Comparison of ENCODE assay signal across 11 mouse cellular contexts in the genomic region with DNA sequence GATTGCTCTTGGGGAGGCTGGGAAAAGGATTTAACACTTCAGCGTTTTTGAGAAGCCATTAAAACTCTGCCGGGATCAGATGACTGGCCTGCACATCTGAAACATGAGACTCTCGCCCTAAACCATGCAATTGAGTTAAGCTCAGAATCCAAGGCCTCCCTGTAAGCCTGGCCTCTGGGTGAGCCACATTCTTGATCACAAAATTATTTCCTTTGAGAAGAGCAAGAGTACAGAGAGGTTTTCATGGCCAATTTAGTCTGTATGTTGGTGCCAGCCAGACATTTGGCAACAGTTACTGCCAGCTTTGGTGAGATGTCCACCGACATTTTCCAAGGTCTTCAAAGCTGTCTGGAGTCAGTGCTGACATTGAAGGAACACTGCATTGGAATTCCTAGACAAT. TPM values are rescaled to one million over a fixed set of nuclear protein-coding genes. Genes with fewer than 3 reads are reported as not detected.
DNase-seq lines count a peak whose midpoint lies in the region; ATAC-seq lines count a peak whose summit lies in the region.
"Had no signal": no experiment of that assay in that cellular context is flagged by ENCODE, and none has a peak within 500 bp of the region (broad histone marks: within the 10 kb centered on the region; RNA-seq: fewer than 3 reads in every experiment).

No protein-coding gene starts in this region.

- H3K9ac ChIP-seq in embryonic facial prominence, embryonic 15.5 days, result no peak overlapping the region
- H3K9ac ChIP-seq in hindbrain, embryonic 12.5 days, result no peak overlapping the region
- H3K9ac ChIP-seq in midbrain, embryonic 15.5 days, result no peak overlapping the region
- H3K9ac ChIP-seq: hindbrain, embryonic 15.5 days had no signal

- peak; percentile 77; the same call in 1 of the 2 replicates for ATAC-seq in embryonic facial prominence, embryonic 15.5 days (ENCODE audit: insufficient number of reproducible peaks, low FRiP score, low TSS enrichment, low read depth)
- no peak for ATAC-seq in hindbrain, embryonic 12.5 days (ENCODE audit: low FRiP score)
- ATAC-seq in midbrain, embryonic 15.5 days (replicated peaks), result no peak

- no peaks in the 10 kb centered on the region for H3K9me3 ChIP-seq in embryonic facial prominence, embryonic 15.5 days (replicated peaks)
- no peaks in the 10 kb centered on the region for H3K9me3 ChIP-seq in hindbrain, embryonic 12.5 days (replicated peaks)
- H3K9me3 ChIP-seq in midbrain, embryonic 15.5 days, result no peaks in the 10 kb centered on the region
- H3K9me3 ChIP-seq: hindbrain, embryonic 15.5 days had no signal

- peaks cover 17% of the 10 kb centered on the region for H3K4me1 ChIP-seq in embryonic facial prominence, embryonic 15.5 days
- H3K4me1 ChIP-seq in hindbrain, embryonic 12.5 days, result peaks cover 35% of the 10 kb centered on the region
- peaks cover 19% of the 10 kb centered on the region for H3K4me1 ChIP-seq in midbrain, embryonic 15.5 days

- no peak overlapping the region for H3K4me3 ChIP-seq in embryonic facial prominence, embryonic 15.5 days (replicated peaks)
- no peak overlapping the region for H3K4me3 ChIP-seq in hindbrain, embryonic 12.5 days
- H3K4me3 ChIP-seq in midbrain, embryonic 15.5 days, result no peak overlapping the region
- H3K4me3 ChIP-seq: hindbrain, embryonic 15.5 days had no signal

- no peaks in the 10 kb centered on the region for H3K27me3 ChIP-seq in embryonic facial prominence, embryonic 15.5 days
- H3K27me3 ChIP-seq in hindbrain, embryonic 12.5 days, result no peaks in the 10 kb centered on the region
- no peaks in the 10 kb centered on the region for H3K27me3 ChIP-seq in midbrain, embryonic 15.5 days (replicated peaks)
- H3K27me3 ChIP-seq: hindbrain, embryonic 15.5 days had no signal

- WGBS in embryonic facial prominence, embryonic 15.5 days, result 4% methylated on average over 4 of the region's 4 CpGs
- 49% methylated on average over 4 of the region's 4 CpGs for WGBS in hindbrain, embryonic 12.5 days
- WGBS in midbrain, embryonic 15.5 days, result 24% methylated on average over 4 of the region's 4 CpGs

- no peaks in the 10 kb centered on the region for H3K36me3 ChIP-seq in embryonic facial prominence, embryonic 15.5 days
- no peaks in the 10 kb centered on the region for H3K36me3 ChIP-seq in hindbrain, embryonic 12.5 days
- no peaks in the 10 kb centered on the region for H3K36me3 ChIP-seq in midbrain, embryonic 15.5 days (replicated peaks)
- H3K36me3 ChIP-seq: hindbrain, embryonic 15.5 days had no signal

- peak; percentile 67 for DNase-seq in embryo, embryonic 10 days (ENCODE audit: low spot score)
- no peak for DNase-seq in embryo, embryonic 9.5 days (ENCODE audit: extremely low spot score)
- peak; percentile 69 for DNase-seq in Muller cell, postnatal 12 days (ENCODE audit: inconsistent ontology term)
- peak; percentile 11 for DNase-seq in cerebellum, adult 8-10 months
- no peak for DNase-seq in layer of hippocampus, adult 18-20 months (ENCODE audit: low spot score in 2 of 2)
- DNase-seq: heart, adult 18-20 months had no signal

- H3K27ac ChIP-seq in embryonic facial prominence, embryonic 15.5 days (replicated peaks), result peak overlapping the region; percentile 25
- no peak overlapping the region for H3K27ac ChIP-seq in hindbrain, embryonic 12.5 days
- H3K27ac ChIP-seq in midbrain, embryonic 15.5 days, result no peak overlapping the region
- H3K27ac ChIP-seq: hindbrain, embryonic 15.5 days had no signal

- H3K4me2 ChIP-seq in embryonic facial prominence, embryonic 15.5 days (replicated peaks), result no peak overlapping the region
- no peak overlapping the region for H3K4me2 ChIP-seq in hindbrain, embryonic 12.5 days (replicated peaks)
- no peak overlapping the region for H3K4me2 ChIP-seq in midbrain, embryonic 15.5 days
- H3K4me2 ChIP-seq: hindbrain, embryonic 15.5 days; liver, embryonic 11.5 days had no signal

RNA-seq across cellular contexts. Expression of gene Mpped2, which starts 20.1 kb away (rescaled TPM):
- 56.3 and 61.9 TPM in 2 replicates for polyA plus RNA-seq in embryonic facial prominence, embryonic 15.5 days (2015; fragmentation: Nextera tagmentation; extraction: Ambion mirVana)
- polyA plus RNA-seq in hindbrain, embryonic 12.5 days (2016; fragmentation: Nextera tagmentation; extraction: Ambion mirVana), result 84.2 and 98.3 TPM in 2 replicates
- total RNA-seq in layer of hippocampus, adult 18-20 months (2021), result 10 to 100 TPM; 40.4 to 41.7 TPM
- polyA plus RNA-seq in midbrain, embryonic 15.5 days (2015; fragmentation: Nextera tagmentation; extraction: Ambion mirVana), result 150 and 159 TPM in 2 replicates

Comparison
In these comparisons a context has a peak if more than half of its experiments do, and no peak if none do; other contexts are left out.
1. DNase-seq: peak in embryo, embryonic 10 days (single experiment), Muller cell, postnatal 12 days (single experiment) and cerebellum, adult 8-10 months (single experiment); none in embryo, embryonic 9.5 days (single experiment) and layer of hippocampus, adult 18-20 months (0 of 2).